Mouse (Mus musculus): ENCODE data around the gene 1190002N15Rik. TPM values are rescaled to one million over a fixed set of nuclear protein-coding genes. Genes with fewer than 3 reads are reported as not detected.

1190002N15Rik gene
- polyA plus RNA-seq, 1 experiment from 2014 or later: 32.6 TPM

GRCm38 (mm10) chr9:94534795-94535194 is 3.1 kb downstream of the 1190002N15Rik start:
- Histone ChIP-seq H3K27ac (replicated peaks; ENCODE audit: low read depth, low read length) (no peak overlapping the region), H3K27me3 (replicated peaks; ENCODE audit: control insufficient read depth, insufficient read depth, low read length) (no peaks in the 10 kb centered on the region), H3K9me3 (ENCODE audit: control insufficient read depth, low read length) (no peaks in the 10 kb centered on the region), H3K9ac (ENCODE audit: low read depth, low read length) (no peak overlapping the region), H3K4me2 (ENCODE audit: low read depth, low read length) (peak overlapping the region; percentile 58), H3K4me1 (ENCODE audit: control insufficient read depth, insufficient read depth, low read length) (peaks cover 24% of the 10 kb centered on the region), H3K36me3 (ENCODE audit: control insufficient read depth, insufficient read depth, low read length) (no peaks in the 10 kb centered on the region), H3K4me3 (ENCODE audit: low read depth, low read length) (peak overlapping the region; percentile 67)
- DNase-seq (ENCODE audit: low spot score) (no peak), ATAC-seq (ENCODE audit: low read depth) (no peak)

GRCm38 (mm10) chr9:94534226-94534625 is 3.7 kb downstream of the 1190002N15Rik start:
- peak overlapping the region; percentile 40; the same call in 1 of the 2 replicates for H3K9ac ChIP-seq (ENCODE audit: low read depth, low read length)
- peaks cover 26% of the 10 kb centered on the region for H3K4me1 ChIP-seq (ENCODE audit: control insufficient read depth, insufficient read depth, low read length)
- H3K4me2 ChIP-seq (ENCODE audit: low read depth, low read length): peak overlapping the region; percentile 43
- no peaks in the 10 kb centered on the region for H3K27me3 ChIP-seq (replicated peaks; ENCODE audit: control insufficient read depth, insufficient read depth, low read length)
- H3K4me3 ChIP-seq (ENCODE audit: low read depth, low read length): peak overlapping the region; percentile 24
- H3K9me3 ChIP-seq (ENCODE audit: control insufficient read depth, low read length): no peaks in the 10 kb centered on the region
- ATAC-seq (ENCODE audit: low read depth) (no peak), DNase-seq (ENCODE audit: low spot score) (no peak)
- H3K36me3 ChIP-seq (ENCODE audit: control insufficient read depth, insufficient read depth, low read length): no peaks in the 10 kb centered on the region
- 59% methylated on average over 2 of the region's 2 CpGs for WGBS
- H3K27ac ChIP-seq (replicated peaks; ENCODE audit: low read depth, low read length): no peak overlapping the region

GRCm38 (mm10) chr9:94533641-94534040 is 4.2 kb downstream of the 1190002N15Rik start:
- Histone ChIP-seq H3K9me3 (ENCODE audit: control insufficient read depth, low read length) (no peaks in the 10 kb centered on the region), H3K4me3 (ENCODE audit: low read depth, low read length) (peak overlapping the region; percentile 24), H3K9ac (ENCODE audit: low read depth, low read length) (peak overlapping the region; percentile 40; the same call in 1 of the 2 replicates), H3K4me2 (ENCODE audit: low read depth, low read length) (peak overlapping the region; percentile 43), H3K27me3 (replicated peaks; ENCODE audit: control insufficient read depth, insufficient read depth, low read length) (no peaks in the 10 kb centered on the region), H3K4me1 (ENCODE audit: control insufficient read depth, insufficient read depth, low read length) (peaks cover 24% of the 10 kb centered on the region), H3K36me3 (ENCODE audit: control insufficient read depth, insufficient read depth, low read length) (no peaks in the 10 kb centered on the region), H3K27ac (replicated peaks; ENCODE audit: low read depth, low read length) (no peak overlapping the region)
- 39% methylated on average over 4 of the region's 4 CpGs for WGBS
- DNase-seq (ENCODE audit: low spot score): peak; percentile 65
- no peak for ATAC-seq (ENCODE audit: low read depth)

GRCm38 (mm10) chr9:94529987-94530386 is 7.9 kb downstream of the 1190002N15Rik start:
- H3K27ac ChIP-seq (replicated peaks; ENCODE audit: low read depth, low read length): no peak overlapping the region
- no peak for ATAC-seq (ENCODE audit: low read depth)
- peaks cover 21% of the 10 kb centered on the region for H3K4me1 ChIP-seq (ENCODE audit: control insufficient read depth, insufficient read depth, low read length)
- no peak overlapping the region for H3K4me2 ChIP-seq (ENCODE audit: low read depth, low read length)
- no peaks in the 10 kb centered on the region for H3K36me3 ChIP-seq (ENCODE audit: control insufficient read depth, insufficient read depth, low read length)
- H3K4me3 ChIP-seq (ENCODE audit: low read depth, low read length): no peak overlapping the region
- H3K9me3 ChIP-seq (ENCODE audit: control insufficient read depth, low read length): no peaks in the 10 kb centered on the region
- H3K9ac ChIP-seq (ENCODE audit: low read depth, low read length): no peak overlapping the region
- no peaks in the 10 kb centered on the region for H3K27me3 ChIP-seq (replicated peaks; ENCODE audit: control insufficient read depth, insufficient read depth, low read length)
- DNase-seq (ENCODE audit: low spot score): no peak

- Histone ChIP-seq H3K4me3 (ENCODE audit: low read depth, low read length) (no peak overlapping the region), H3K9ac (ENCODE audit: low read depth, low read length) (no peak overlapping the region), H3K9me3 (ENCODE audit: control insufficient read depth, low read length) (no peaks in the 10 kb centered on the region), H3K4me1 (ENCODE audit: control insufficient read depth, insufficient read depth, low read length) (peaks cover 19% of the 10 kb centered on the region), H3K4me2 (ENCODE audit: low read depth, low read length) (no peak overlapping the region), H3K27ac (replicated peaks; ENCODE audit: low read depth, low read length) (no peak overlapping the region), H3K36me3 (ENCODE audit: control insufficient read depth, insufficient read depth, low read length) (no peaks in the 10 kb centered on the region), H3K27me3 (replicated peaks; ENCODE audit: control insufficient read depth, insufficient read depth, low read length) (no peaks in the 10 kb centered on the region)
- ATAC-seq (ENCODE audit: low read depth): no peak
- WGBS: 54% methylated on average over 1 of the region's 1 CpGs
- no peak for DNase-seq (ENCODE audit: low spot score)
Measured at GRCm38 (mm10) chr9:94529146-94529746, 8.6 kb downstream of the 1190002N15Rik start.

- H3K9me3 ChIP-seq (ENCODE audit: control insufficient read depth, low read length): no peaks in the 10 kb centered on the region
- no peak overlapping the region; the same call in 1 of the 2 replicates for H3K27ac ChIP-seq (replicated peaks; ENCODE audit: low read depth, low read length)
- peaks cover 9% of the 10 kb centered on the region for H3K4me1 ChIP-seq (ENCODE audit: control insufficient read depth, insufficient read depth, low read length)
- H3K4me2 ChIP-seq (ENCODE audit: low read depth, low read length): 0 out of 2 replicates have a peak overlapping the region, but pooled peaks have one; percentile 7
- no peak overlapping the region for H3K9ac ChIP-seq (ENCODE audit: low read depth, low read length)
- H3K36me3 ChIP-seq (ENCODE audit: control insufficient read depth, insufficient read depth, low read length): peaks cover 5% of the 10 kb centered on the region; the same call in 1 of the 2 replicates
- H3K4me3 ChIP-seq (ENCODE audit: low read depth, low read length): no peak overlapping the region
- peak; percentile 85 for DNase-seq (ENCODE audit: low spot score)
- WGBS: 55% methylated on average over 7 of the region's 7 CpGs
- no peaks in the 10 kb centered on the region for H3K27me3 ChIP-seq (replicated peaks; ENCODE audit: control insufficient read depth, insufficient read depth, low read length)
- peak; percentile 57; the same call in 1 of the 2 replicates for ATAC-seq (ENCODE audit: low read depth)
Measured at GRCm38 (mm10) chr9:94526473-94526872, 11.4 kb downstream of the 1190002N15Rik start.

- WGBS: 92% methylated on average over 8 of the region's 8 CpGs
Measured at GRCm38 (mm10) chr9:94512246-94512645, 25.6 kb downstream of the 1190002N15Rik start.

GRCm38 (mm10) chr9:94511139-94511538 is 26.7 kb downstream of the 1190002N15Rik start:
- Histone ChIP-seq H3K4me3 (ENCODE audit: low read depth, low read length) (no peak overlapping the region), H3K9ac (ENCODE audit: low read depth, low read length) (no peak overlapping the region), H3K27me3 (replicated peaks; ENCODE audit: control insufficient read depth, insufficient read depth, low read length) (no peaks in the 10 kb centered on the region), H3K27ac (replicated peaks; ENCODE audit: low read depth, low read length) (no peak overlapping the region), H3K4me2 (ENCODE audit: low read depth, low read length) (no peak overlapping the region), H3K4me1 (ENCODE audit: control insufficient read depth, insufficient read depth, low read length) (no peaks in the 10 kb centered on the region), H3K36me3 (ENCODE audit: control insufficient read depth, insufficient read depth, low read length) (no peaks in the 10 kb centered on the region), H3K9me3 (ENCODE audit: control insufficient read depth, low read length) (no peaks in the 10 kb centered on the region)
- DNase-seq (ENCODE audit: low spot score): no peak
- ATAC-seq (ENCODE audit: low read depth): no peak

More at GRCm38 (mm10) chr9:94512246-94512645, 25.6 kb downstream of the 1190002N15Rik start:
- H3K9me3 ChIP-seq (ENCODE audit: control insufficient read depth, low read length): no peaks in the 10 kb centered on the region
- H3K4me3 ChIP-seq (ENCODE audit: low read depth, low read length): no peak overlapping the region
- DNase-seq (ENCODE audit: low spot score): no peak
- peaks cover 7% of the 10 kb centered on the region; the same call in 1 of the 2 replicates for H3K36me3 ChIP-seq (ENCODE audit: control insufficient read depth, insufficient read depth, low read length)
- no peaks in the 10 kb centered on the region for H3K27me3 ChIP-seq (replicated peaks; ENCODE audit: control insufficient read depth, insufficient read depth, low read length)
- no peak for ATAC-seq (ENCODE audit: low read depth)
- H3K9ac ChIP-seq (ENCODE audit: low read depth, low read length): no peak overlapping the region
- H3K27ac ChIP-seq (replicated peaks; ENCODE audit: low read depth, low read length): no peak overlapping the region
- no peaks in the 10 kb centered on the region for H3K4me1 ChIP-seq (ENCODE audit: control insufficient read depth, insufficient read depth, low read length)
- no peak overlapping the region for H3K4me2 ChIP-seq (ENCODE audit: low read depth, low read length)

GRCm38 (mm10) chr9:94506980-94507379 is 30.9 kb downstream of the 1190002N15Rik start:
- peak; percentile 58 for DNase-seq (ENCODE audit: low spot score)
- H3K9me3 ChIP-seq (ENCODE audit: control insufficient read depth, low read length): no peaks in the 10 kb centered on the region

More at GRCm38 (mm10) chr9:94506980-94507379, 30.9 kb downstream of the 1190002N15Rik start:
- peak; percentile 30; the same call in 1 of the 2 replicates for ATAC-seq (ENCODE audit: low read depth)
- H3K4me3 ChIP-seq (ENCODE audit: low read depth, low read length): no peak overlapping the region
- H3K9ac ChIP-seq (ENCODE audit: low read depth, low read length): no peak overlapping the region
- no peak overlapping the region for H3K27ac ChIP-seq (replicated peaks; ENCODE audit: low read depth, low read length)
- H3K27me3 ChIP-seq (replicated peaks; ENCODE audit: control insufficient read depth, insufficient read depth, low read length): no peaks in the 10 kb centered on the region
- WGBS: 78% methylated on average over 1 of the region's 1 CpGs
- H3K4me1 ChIP-seq (ENCODE audit: control insufficient read depth, insufficient read depth, low read length): no peaks in the 10 kb centered on the region
- no peak overlapping the region for H3K4me2 ChIP-seq (ENCODE audit: low read depth, low read length)
- H3K36me3 ChIP-seq (ENCODE audit: control insufficient read depth, insufficient read depth, low read length): no peaks in the 10 kb centered on the region
